Mouse (Mus musculus) heart, embryonic 14.5 days (tissue): ENCODE results near the gene Rab3a. TPM values are rescaled to one million over a fixed set of nuclear protein-coding genes. Genes with fewer than 3 reads are reported as not detected.
A peak's percentile ranks its signal among the peaks of the same experiment; 100 is the strongest.

Experiments used
- ATAC-seq: fragments of 200-750 bp; cut with Nextera tagmentation; 2 replicates; pipeline ENCODE4 v1.8.0; 2017; ENCODE audit warnings: low read depth, moderate TSS enrichment; ENCODE audit not compliant: insufficient number of reproducible peaks, insufficient read depth, low FRiP score
- H3K27ac ChIP-seq, 2 experiments: fragments of 200-500 bp in 1 of 2; fragments of 300-500 bp in 1 of 2; sonication (generic) in 1 of 2; replicated peaks in 1 of 2; 2 replicates each; pipeline ENCODE4 v1.5.1; 2012 to 2014; ENCODE audit warnings: low read depth in 2 of 2, low read length in 2 of 2, control low read depth in 1 of 2, mild to moderate bottlenecking in 1 of 2, mixed read lengths in 1 of 2; ENCODE audit not compliant: control insufficient read depth in 1 of 2, insufficient read depth in 1 of 2
- H3K27me3 ChIP-seq: fragments of 300-500 bp; sonication (generic); 2 replicates; pipeline ENCODE4 v1.6.1; 2014; ENCODE audit warnings: mild to moderate bottlenecking, low read length, control low read depth; ENCODE audit not compliant: control insufficient read depth, insufficient read depth
- H3K36me3 ChIP-seq: fragments of 300-500 bp; sonication (generic); 2 replicates; pipeline ENCODE4 v1.6.1; 2014; ENCODE audit warnings: mild to moderate bottlenecking, control low read depth, low read length, mixed read lengths; ENCODE audit not compliant: control insufficient read depth, insufficient read depth
- H3K4me1 ChIP-seq, 2 experiments: fragments of 200-500 bp in 1 of 2; fragments of 300-500 bp in 1 of 2; sonication (generic) in 1 of 2; 2 replicates each; pipeline ENCODE4 v1.6.1; 2012 to 2014; ENCODE audit warnings: low read length in 2 of 2, control low read depth in 1 of 2, mixed read lengths in 1 of 2; ENCODE audit not compliant: control insufficient read depth in 2 of 2, insufficient read depth in 2 of 2
- H3K4me2 ChIP-seq: fragments of 300-500 bp; sonication (generic); 2 replicates; pipeline ENCODE4 v1.6.1; 2014; ENCODE audit warnings: mild to moderate bottlenecking, low read length
- H3K4me3 ChIP-seq, 2 experiments: fragments of 200-500 bp in 1 of 2; fragments of 300-500 bp in 1 of 2; sonication (generic) in 1 of 2; 2 replicates each; pipeline ENCODE4 v1.5.1; 2012 to 2014; ENCODE audit warnings: low read length in 2 of 2, mild to moderate bottlenecking in 2 of 2, control low read depth in 1 of 2, low read depth in 1 of 2, moderate library complexity in 1 of 2; ENCODE audit not compliant: control insufficient read depth in 1 of 2, insufficient read depth in 1 of 2
- H3K9ac ChIP-seq: fragments of 300-500 bp; sonication (generic); 2 replicates; pipeline ENCODE4 v1.6.1; 2014; ENCODE audit warnings: mild to moderate bottlenecking, low read length
- H3K9me3 ChIP-seq: fragments of 300-500 bp; sonication (generic); 2 replicates; pipeline ENCODE4 v1.6.1; 2016; ENCODE audit warnings: low read length, control low read depth; ENCODE audit not compliant: control insufficient read depth
- WGBS: fragments of 180-500 bp; shearing (Covaris S2); extraction: QIAGEN DNeasy Blood & Tissue Kit; methylation state at CpG from one replicate; pipeline ENCODE4 v1.1.7; 2014; 5-methylcytosine and 5-hydroxymethylcytosine counted together
- microRNA-seq: library from miRNA; unstranded; fragments of <30 nt; microRNA quantifications from one replicate; pipeline ENCODE4, GENCODE M21; 2016
- polyA plus RNA-seq: library from polyadenylated mRNA; unstranded; fragments of >200 nt; fragmentation: Nextera tagmentation; extraction: Ambion mirVana; gene quantifications from 2 replicates; pipeline ENCODE4 v1.2.1, GENCODE M21; 2014

The Rab3a gene
- polyA plus RNA-seq, 1 experiment from 2014 or later, result 25.7 TPM

DNA sequence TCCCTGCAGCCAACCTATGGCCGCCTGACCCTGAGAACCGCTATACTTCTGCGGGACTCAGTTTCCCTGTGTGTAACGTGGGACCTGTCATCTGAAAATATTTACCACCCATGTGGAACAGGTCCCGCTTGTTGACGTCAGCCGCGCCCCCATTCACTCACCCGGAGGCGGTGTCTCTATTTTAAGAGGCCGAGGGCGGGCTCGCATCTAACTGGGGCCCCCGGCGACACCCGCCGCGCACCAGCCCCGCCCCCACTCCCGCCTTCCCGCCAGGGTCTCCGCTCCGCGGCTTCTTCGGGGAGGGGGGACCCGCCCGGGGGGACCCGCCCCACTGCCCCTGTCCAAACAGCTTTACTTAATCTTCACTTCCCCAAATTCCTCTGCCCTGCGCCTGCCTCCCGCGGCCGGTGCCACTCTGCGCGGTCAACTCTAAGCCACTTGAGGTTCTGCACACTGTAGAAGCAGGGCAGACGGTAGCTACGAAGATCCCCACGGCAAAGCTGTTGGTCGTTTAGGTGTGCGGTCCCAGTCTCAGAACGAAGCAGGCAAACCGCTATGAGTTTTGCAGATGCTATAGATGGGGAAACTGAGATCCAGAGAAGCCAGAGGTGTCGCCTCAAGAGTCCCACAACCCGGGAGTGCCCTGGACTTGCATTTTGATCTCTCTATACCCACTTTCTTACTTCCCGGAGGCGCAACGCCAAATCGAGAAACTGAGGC is 49.4 kb downstream of the Rab3a start:
- H3K27me3 ChIP-seq, result peaks cover 46% of the 10 kb centered on the region

DNA sequence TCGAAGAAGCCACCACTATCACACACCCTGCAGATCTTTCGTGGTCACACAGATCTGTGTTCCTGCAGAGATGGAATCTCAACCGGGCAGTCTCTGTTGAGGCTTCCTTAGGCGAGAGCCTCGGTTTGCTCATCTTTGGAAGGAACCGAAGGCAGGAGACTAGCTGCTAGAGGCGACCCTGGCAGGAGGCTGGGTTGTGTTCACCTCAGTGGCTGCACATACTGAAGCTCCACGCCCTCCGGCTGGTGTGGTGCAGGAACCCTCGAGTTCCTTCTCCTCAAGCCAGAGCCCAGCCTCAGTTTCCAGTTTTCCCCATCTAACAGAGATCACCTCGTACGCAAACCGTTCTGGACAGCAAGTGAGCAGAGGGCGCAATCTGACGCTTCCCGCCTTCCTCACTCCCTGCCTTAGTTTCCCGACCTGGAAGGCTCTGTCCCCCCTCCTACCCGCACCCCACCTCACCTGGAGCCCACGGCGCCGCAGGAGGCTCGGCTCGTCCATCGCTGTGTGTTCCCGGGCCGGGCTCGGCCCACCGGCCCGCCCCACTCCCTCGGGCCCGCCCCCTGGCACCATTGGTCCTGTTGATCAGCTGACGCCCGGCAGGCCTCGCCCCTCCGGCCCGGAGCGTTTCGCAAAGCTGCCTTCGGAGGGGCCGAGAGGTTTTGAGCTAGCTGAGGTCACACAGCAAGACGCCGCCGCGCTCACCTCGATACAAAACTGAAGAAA is 50.2 kb downstream of the Rab3a start, which contains the start of gene Mast3:
Mast3 (minus strand) TSS at position 574 of the 726 bp plus-strand sequence.
- peak; percentile 79 for ATAC-seq
- H3K9me3 ChIP-seq, result no peaks in the 10 kb centered on the region
- H3K4me1 ChIP-seq, result peaks cover 4 to 8% of the 10 kb centered on the region in 2 experiments; a peak in 3 of 4 replicates
- no peaks in the 10 kb centered on the region for H3K36me3 ChIP-seq
- under 1% methylated on average over 45 of the region's 45 CpGs for WGBS
- peaks cover 41% of the 10 kb centered on the region for H3K27me3 ChIP-seq
- no peak within 1 kb of the TSS for H3K27ac ChIP-seq
- peak within 1 kb of the TSS; percentile 96 for H3K4me2 ChIP-seq
- H3K4me3 ChIP-seq, result peak within 1 kb of the TSS; percentile 46 to 54
- peak within 1 kb of the TSS; percentile 60 for H3K9ac ChIP-seq

More for the DNA sequence above, 49.4 kb downstream of the Rab3a start:
- Histone ChIP-seq H3K27ac (no peak overlapping the region), H3K9me3 (no peaks in the 10 kb centered on the region), H3K4me3 (peak overlapping the region; percentile 46 to 54), H3K9ac (peak overlapping the region; percentile 60), H3K4me2 (peak overlapping the region; percentile 96), H3K4me1 (peaks cover 4 to 8% of the 10 kb centered on the region in 2 experiments; a peak in 3 of 4 replicates), H3K36me3 (no peaks in the 10 kb centered on the region)
- no peak for ATAC-seq
- 1% methylated on average over 47 of the region's 47 CpGs for WGBS

DNA sequence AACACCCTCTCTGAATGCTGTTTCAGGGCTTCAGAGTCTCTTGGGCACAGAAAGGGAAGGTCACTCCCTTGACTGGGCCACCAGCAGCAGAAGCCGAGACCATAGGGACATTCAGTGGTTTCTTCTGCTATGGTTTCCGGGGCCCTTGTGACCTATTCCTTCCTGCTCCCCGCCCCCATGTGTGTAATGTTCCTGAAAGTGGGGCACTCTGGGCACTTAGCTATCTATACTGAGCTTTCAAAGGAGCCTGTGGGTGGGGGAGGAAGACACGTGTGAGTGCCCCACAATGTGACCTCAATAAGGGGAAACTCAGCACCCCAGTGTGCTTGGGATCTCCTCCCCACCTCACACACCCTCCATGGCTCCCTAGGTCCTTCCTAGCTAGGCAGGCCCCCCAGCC is 52.1 kb downstream of the Rab3a start:
- peaks cover 26% of the 10 kb centered on the region for H3K27me3 ChIP-seq

DNA sequence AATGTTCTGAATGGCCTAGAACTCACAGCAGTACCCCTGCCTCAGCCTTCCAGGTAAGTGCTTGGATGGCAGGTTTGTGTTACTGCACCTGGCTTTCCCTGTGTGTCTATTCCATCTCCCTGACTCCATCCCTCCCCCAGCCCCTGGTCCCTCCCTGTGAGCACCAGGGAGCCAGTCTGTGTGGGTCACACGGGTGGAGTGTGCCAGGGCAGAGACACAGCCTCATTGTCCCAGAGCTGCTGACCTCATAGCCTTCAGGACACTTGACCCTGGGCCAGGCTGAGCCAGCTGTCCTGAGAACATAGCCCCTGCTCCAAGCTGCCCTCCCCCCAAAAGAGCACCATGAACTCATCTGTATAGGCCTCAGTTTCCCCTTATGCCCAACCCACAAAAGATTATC is 52.8 kb downstream of the Rab3a start:
- H3K4me3 ChIP-seq, result no peak overlapping the region
- no peak overlapping the region for H3K4me2 ChIP-seq
- ATAC-seq, result no peak
- no peaks in the 10 kb centered on the region for H3K36me3 ChIP-seq
- H3K9ac ChIP-seq, result no peak overlapping the region
- H3K27ac ChIP-seq, result no peak overlapping the region
- peaks cover 23% of the 10 kb centered on the region for H3K27me3 ChIP-seq
- 48% methylated on average over 1 of the region's 1 CpGs for WGBS
- peaks cover 4 to 8% of the 10 kb centered on the region in 2 experiments; a peak in 3 of 4 replicates for H3K4me1 ChIP-seq
- H3K9me3 ChIP-seq, result no peaks in the 10 kb centered on the region

More for the DNA sequence above, 52.1 kb downstream of the Rab3a start:
- no peak overlapping the region for H3K4me3 ChIP-seq
- no peak overlapping the region for H3K4me2 ChIP-seq
- H3K4me1 ChIP-seq, result peaks cover 4 to 8% of the 10 kb centered on the region in 2 experiments; a peak in 3 of 4 replicates
- WGBS, result 65% methylated on average over 4 of the region's 4 CpGs
- no peak for ATAC-seq
- H3K9me3 ChIP-seq, result no peaks in the 10 kb centered on the region
- H3K36me3 ChIP-seq, result no peaks in the 10 kb centered on the region
- H3K9ac ChIP-seq, result no peak overlapping the region
- no peak overlapping the region for H3K27ac ChIP-seq

DNA sequence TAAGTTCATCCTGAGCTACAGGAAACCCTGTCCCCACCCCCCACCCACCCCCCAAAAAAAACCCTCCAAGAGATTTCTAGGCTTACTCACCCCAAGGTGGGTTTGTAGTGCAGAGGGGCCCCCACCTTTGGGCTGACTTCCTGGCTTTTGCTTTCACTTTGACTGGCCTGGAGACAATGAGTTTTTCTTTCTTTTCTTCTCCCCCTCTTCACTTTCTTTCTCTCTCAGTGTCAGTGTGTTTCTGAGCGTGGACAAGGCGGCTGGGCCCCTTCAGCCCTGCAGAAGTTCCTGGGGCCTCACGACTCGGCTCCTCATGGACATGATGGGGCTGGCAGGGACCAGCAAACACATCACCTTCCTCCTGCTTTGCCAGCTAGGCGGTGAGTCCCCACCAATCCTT is 53.8 kb downstream of the Rab3a start, which contains the start of gene Il12rb1:
Il12rb1 (plus strand) TSS at position 211 of the 400 bp plus-strand sequence.
- 64% methylated on average over 5 of the region's 5 CpGs for WGBS
- H3K9ac ChIP-seq, result no peak within 1 kb of the TSS
- H3K4me2 ChIP-seq, result no peak within 1 kb of the TSS
- H3K27ac ChIP-seq, result no peak within 1 kb of the TSS
- no peaks in the 10 kb centered on the region for H3K36me3 ChIP-seq
- H3K9me3 ChIP-seq, result no peaks in the 10 kb centered on the region
- no peak within 1 kb of the TSS for H3K4me3 ChIP-seq
- peaks cover 4 to 8% of the 10 kb centered on the region in 2 experiments; a peak in 3 of 4 replicates for H3K4me1 ChIP-seq
- ATAC-seq, result no peak
- peaks cover 17% of the 10 kb centered on the region for H3K27me3 ChIP-seq

Small RNAs within 50 kb of the gene (microRNA-seq; reads per million reads assigned to microRNA genes)
- gene Mir7240, result 1.1 reads per million

Other genes with a start within 250 kb of the Rab3a start
- 129 and 138 TPM in 2 replicates for gene Rex1bd, start 247.9 kb upstream of the Rab3a start, polyA plus RNA-seq
- gene Uba52, start 243.9 kb upstream of the Rab3a start, polyA plus RNA-seq, result 900 and 1,040 TPM in 2 replicates
- gene Fkbp8, start 227.0 kb upstream of the Rab3a start, polyA plus RNA-seq, result 189 and 209 TPM in 2 replicates
- 79.3 and 85.7 TPM in 2 replicates for gene Kxd1, start 226.7 kb upstream of the Rab3a start, polyA plus RNA-seq
- gene Ell, start 215.2 kb upstream of the Rab3a start, polyA plus RNA-seq, result 13.0 and 13.2 TPM in 2 replicates
- gene Isyna1, start 160.3 kb upstream of the Rab3a start, polyA plus RNA-seq, result 59.5 and 69.8 TPM in 2 replicates
- 83.7 and 85.8 TPM in 2 replicates for gene Ssbp4, start 145.8 kb upstream of the Rab3a start, polyA plus RNA-seq
- 1.3 and 3.2 TPM in 2 replicates for gene Lrrc25, start 138.5 kb upstream of the Rab3a start, polyA plus RNA-seq
- gene Gdf15, start 122.2 kb upstream of the Rab3a start, polyA plus RNA-seq, result 1.1 TPM in 2 replicates
- 39.7 and 46.6 TPM in 2 replicates for gene Pgpep1, start 94.3 kb upstream of the Rab3a start, polyA plus RNA-seq
- 316 and 334 TPM in 2 replicates for gene Lsm4, start 81.4 kb upstream of the Rab3a start, polyA plus RNA-seq
- gene Jund, start 55.7 kb upstream of the Rab3a start, polyA plus RNA-seq, result 122 and 137 TPM in 2 replicates
- not detected in 2 replicates for gene Iqcn, start 51.2 kb upstream of the Rab3a start, polyA plus RNA-seq
- not detected in 2 replicates for gene Gm3336, start 36.1 kb upstream of the Rab3a start, polyA plus RNA-seq
- 0.08 and 0.23 TPM in 2 replicates for gene Pde4c, start 31.0 kb upstream of the Rab3a start, polyA plus RNA-seq
- gene Mpv17l2, start 6.3 kb downstream of the Rab3a start, polyA plus RNA-seq, result 44.0 and 47.4 TPM in 2 replicates
- gene Pik3r2, start 22.0 kb downstream of the Rab3a start, polyA plus RNA-seq, result 23.1 and 26.7 TPM in 2 replicates
- gene Mast3, start 50.4 kb downstream of the Rab3a start, polyA plus RNA-seq, result 6.7 and 9.4 TPM in 2 replicates
- 0.09 TPM in 1 of 2 replicates, not detected in the other for gene Il12rb1, start 53.8 kb downstream of the Rab3a start, polyA plus RNA-seq
- gene Arrdc2, start 85.0 kb downstream of the Rab3a start, polyA plus RNA-seq, result 2.5 and 2.8 TPM in 2 replicates
- 1.8 and 2.2 TPM in 2 replicates for gene Kcnn1, start 108.6 kb downstream of the Rab3a start, polyA plus RNA-seq
- gene Ccdc124, start 119.3 kb downstream of the Rab3a start, polyA plus RNA-seq, result 78.5 and 78.7 TPM in 2 replicates
- gene Slc5a5, start 138.1 kb downstream of the Rab3a start, polyA plus RNA-seq, result not detected in 2 replicates
- 3,308 and 3,796 TPM in 2 replicates for gene Rpl18a, start 142.7 kb downstream of the Rab3a start, polyA plus RNA-seq
- gene Map1s, start 151.3 kb downstream of the Rab3a start, polyA plus RNA-seq, result 24.8 and 29.9 TPM in 2 replicates